Mouse (Mus musculus) layer of hippocampus, adult 11-12 months (tissue): Measurements from ENCODE around the gene Hist1h1c.
"Not testable (repeated sequence)": the region's sequence is repeated elsewhere in the genome, so short reads cannot be mapped to it uniquely, and the experiment has no call there.

Experiments used
- DNase-seq: peaks from one replicate; pipeline ENCODE4 v3.0.0; 2022; ENCODE audit warnings: low spot score

Hist1h1c gene

DNA sequence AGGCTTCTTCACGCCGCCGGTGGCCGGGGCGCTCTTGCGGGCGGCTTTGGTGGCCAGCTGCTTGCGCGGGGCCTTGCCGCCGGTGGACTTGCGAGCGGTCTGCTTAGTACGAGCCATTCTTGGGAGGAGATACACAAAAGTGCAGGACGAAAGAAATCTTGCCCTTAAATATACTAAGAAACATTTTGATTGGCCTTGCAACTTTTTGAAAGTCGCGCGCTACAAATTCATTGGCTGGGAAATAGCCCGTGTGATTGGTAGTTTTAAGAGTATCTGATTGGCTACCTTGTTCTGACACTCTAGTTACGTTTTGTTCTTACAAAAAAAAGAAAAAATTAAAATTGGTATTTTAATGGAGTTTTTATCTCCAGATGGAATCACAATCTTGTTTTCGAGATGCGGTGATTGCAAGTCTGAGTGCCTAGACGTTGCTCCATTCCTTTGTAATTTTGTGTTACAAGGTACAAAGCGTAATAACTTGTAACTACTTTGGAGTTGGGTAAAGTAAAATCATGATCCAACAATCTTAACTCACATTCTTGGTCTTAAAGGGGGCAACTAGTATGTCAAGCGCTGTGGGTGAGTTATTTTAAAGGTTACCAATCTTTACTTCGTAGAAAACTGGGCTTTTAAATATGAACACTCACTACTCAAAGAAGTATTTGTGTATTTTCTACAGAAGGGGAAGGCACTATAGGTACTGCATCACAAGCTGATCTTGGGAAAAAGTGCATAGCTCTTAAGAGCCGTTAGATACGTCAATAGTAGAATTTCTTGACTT, 7.0 kb downstream of the Hist1h1c start, which contains the start of gene Hist1h3c:
Gene Hist1h3c (minus strand): TSS at position 222 of the 781 bp plus-strand sequence.
- DNase-seq = peak; percentile 86

DNA sequence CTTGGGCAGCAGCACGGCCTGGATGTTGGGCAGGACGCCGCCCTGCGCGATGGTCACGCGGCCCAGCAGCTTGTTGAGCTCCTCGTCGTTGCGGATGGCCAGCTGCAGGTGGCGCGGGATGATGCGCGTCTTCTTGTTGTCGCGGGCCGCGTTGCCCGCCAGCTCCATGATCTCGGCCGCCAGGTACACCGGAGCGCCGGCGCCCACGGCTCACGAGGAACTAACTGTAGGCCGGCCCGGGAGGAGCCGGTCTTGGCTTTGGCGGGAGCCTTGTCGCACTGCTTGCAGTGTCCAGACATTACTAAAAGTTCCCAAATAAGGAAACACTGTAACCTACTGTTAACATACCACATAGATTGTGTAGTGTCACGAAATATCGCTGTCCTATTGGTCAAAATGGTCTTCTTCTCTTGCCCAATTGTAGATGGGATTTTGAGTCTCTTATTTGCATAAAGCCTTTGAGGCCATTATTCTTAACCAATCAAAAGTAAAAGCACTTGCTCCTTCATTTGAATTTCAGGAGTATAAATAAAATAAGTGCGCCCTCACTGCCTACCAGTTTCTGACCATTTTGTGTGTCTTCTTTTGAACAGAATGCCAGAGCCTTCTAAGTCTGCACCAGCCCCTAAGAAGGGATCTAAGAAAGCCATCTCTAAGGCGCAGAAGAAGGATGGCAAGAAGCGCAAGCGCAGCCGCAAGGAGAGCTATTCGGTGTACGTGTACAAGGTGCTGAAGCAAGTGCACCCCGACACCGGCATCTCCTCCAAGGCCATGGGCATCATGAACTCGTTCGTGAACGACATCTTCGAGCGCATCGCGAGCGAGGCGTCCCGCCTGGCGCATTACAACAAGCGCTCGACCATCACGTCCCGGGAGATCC, 7.8 kb downstream of the Hist1h1c start, which contains the start of gene Hist1h2bb:
Gene Hist1h2bb (plus strand): TSS at position 534 of the 880 bp plus-strand sequence.
- peak; percentile 71 for DNase-seq

DNA sequence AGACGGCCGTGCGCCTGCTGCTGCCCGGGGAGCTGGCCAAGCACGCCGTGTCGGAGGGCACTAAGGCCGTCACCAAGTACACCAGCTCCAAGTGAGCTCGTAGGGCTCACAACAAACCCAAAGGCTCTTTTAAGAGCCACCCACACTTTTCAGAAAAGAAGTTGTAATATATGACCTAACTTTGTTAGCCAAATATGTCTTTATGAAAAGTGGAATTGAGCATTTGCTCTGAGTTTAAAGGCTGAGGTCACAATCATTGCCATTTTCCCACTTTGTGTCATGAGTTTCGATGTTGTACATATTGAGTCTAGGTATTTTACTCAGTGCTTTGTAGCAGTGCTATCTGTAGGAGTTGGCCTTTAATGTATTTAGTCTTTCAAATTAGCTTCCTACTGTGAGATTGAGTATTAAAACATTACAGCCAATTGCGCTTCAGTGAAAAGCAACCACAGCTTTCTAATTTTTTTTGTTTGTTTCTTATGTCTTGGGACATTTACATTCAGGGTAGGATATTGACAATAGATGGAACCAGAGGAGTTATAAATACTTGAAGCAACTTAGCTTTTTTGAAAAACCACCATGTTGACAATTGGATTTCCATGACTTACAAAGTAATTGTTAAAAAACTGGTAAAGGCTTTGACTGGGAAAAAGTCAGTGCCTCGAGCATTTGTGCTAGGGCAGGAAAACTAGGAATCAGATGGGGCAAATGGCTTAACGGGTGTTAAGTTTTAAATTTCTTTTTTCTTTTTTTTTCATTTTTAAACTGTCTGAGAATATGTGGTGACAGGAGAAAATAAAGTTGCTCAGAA, 8.7 kb downstream of the Hist1h1c start:
- no peak for DNase-seq

DNA sequence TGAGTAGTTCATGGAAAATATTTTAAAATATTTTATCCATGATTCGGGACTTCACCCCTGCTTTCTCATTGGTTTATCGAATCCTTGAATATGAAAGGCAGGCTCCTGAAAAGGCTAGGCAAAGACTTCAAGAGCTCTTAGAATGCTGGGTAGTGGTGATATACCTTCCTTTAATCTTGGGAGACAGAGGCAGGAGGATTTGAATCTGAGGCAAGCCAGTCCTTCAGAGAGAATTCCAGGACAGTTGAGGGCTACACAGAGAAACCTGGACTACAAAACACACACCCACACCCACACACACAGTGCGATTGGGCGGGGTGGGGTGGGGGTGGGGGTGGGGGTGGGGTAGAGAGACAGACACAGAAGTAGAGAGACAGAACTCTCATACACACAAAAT, 9.3 kb downstream of the Hist1h1c start:
- DNase-seq = no peak

DNA sequence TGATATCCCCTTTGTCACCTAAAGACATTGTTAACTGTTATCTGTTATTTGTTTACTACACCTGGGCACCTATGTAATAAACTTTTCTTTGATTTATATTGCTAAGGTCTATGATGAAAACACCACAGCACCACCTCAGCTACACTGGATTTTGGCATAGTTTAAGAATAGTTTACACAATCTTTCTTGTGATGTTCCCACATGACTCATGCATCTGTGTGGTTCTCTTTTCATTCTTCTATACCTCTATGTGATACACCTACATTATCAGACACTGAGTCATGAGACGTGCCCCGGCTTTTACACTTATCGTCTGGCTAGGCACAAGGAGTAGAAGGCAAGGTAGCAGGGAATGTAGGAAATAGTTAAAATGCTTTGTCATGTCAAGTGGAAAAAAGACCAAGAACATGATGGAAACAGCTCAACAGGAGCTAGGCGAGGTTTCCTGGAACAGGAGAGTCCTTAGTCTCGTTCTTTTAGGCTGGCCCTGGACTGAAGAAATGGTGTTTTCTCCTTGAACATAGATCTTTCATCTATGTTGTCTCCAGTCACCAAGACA, 11.0 kb downstream of the Hist1h1c start:
- DNase-seq = no peak

DNA sequence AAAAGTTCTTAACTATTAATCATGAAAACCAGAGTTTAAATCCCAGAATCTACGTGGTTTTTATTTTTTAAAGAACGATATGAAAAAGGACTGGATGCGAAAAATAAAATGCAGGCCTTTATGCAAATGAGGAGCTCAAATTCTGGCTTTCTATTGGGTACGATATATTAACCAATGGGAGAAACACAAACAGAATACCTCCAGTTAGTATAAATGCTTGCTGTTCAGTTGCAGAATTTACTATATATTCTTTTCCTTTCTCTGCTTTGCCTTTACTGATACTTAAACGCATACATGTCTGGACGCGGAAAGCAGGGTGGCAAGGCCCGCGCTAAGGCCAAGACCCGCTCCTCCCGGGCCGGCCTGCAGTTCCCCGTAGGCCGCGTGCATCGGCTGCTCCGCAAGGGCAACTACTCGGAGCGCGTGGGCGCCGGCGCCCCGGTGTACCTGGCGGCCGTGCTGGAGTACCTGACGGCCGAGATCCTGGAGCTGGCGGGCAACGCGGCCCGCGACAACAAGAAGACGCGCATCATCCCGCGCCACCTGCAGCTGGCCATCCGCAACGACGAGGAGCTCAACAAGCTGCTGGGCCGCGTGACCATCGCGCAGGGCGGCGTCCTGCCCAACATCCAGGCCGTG, 12.3 kb downstream of the Hist1h1c start, which contains the start of gene Hist1h2ab:
Gene Hist1h2ab (plus strand): TSS at position 288 of the 639 bp plus-strand sequence.
- DNase-seq = not testable (repeated sequence)

DNA sequence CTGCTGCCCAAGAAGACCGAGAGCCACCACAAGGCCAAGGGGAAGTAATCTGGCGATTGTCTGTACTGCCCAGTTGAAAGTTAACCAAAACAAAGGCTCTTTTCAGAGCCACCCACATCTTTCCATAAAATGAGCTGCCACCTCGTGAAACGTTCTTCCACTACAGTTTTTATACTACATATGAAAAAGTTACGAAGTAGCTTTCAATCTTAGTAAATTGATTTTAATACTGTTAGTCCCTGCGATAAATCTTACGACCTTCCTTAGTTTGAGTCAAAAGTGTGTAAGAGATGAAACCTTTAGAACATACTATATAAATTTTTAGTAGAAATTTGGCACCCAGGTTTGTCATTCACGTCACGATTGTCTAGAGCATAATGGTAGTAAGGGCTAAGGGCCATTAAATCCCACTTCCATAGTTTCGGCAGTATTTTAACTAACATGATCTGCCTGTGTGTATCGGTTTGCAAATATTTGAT, 12.9 kb downstream of the Hist1h1c start:
- no peak for DNase-seq

DNA sequence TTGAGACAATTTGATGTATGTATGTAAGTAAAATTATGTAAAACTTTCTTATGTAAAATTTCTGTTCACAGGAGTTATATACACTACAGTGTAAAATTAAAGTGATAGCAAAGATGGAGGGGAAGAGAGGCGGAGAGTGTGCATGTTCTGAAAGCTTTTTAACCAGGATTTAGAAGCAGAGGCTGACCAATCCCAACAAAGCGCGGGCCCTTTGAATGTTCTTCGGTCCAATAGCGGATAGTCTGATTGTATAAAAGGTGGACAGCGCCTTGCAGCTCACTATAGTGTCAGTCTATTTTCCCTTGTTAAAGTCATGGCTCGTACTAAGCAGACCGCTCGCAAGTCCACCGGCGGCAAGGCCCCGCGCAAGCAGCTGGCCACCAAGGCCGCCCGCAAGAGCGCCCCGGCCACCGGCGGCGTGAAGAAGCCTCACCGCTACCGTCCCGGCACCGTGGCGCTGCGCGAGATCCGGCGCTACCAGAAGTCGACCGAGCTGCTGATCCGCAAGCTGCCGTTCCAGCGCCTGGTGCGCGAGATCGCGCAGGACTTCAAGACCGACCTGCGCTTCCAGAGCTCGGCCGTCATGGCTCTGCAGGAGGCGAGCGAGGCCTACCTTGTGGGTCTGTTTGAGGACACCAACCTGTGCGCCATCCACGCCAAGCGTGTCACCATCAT, 13.6 kb downstream of the Hist1h1c start, which contains the start of gene Hist1h3b:
Gene Hist1h3b (plus strand): TSS at position 201 of the 675 bp plus-strand sequence.
- DNase-seq = peak; percentile 95

DNA sequence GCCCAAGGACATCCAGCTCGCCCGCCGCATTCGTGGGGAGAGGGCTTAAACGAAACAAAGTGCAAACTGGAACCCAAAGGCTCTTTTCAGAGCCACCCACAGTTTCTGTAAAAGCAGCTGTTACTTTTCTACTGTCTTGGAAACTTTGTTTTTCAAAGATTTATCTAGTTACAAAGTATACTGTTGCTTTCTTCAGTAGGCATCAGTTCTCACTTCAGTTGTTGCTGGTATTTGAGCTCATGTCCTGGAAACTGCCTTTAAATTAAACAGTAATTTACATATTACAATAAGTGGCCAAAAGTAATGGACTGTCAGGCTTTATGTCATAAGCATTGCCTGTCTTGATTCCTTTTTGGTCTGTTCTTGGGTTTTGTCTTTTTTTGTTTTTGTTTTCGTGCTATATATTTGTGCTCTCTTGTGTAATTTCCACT, 14.1 kb downstream of the Hist1h1c start:
- DNase-seq = no peak

DNA sequence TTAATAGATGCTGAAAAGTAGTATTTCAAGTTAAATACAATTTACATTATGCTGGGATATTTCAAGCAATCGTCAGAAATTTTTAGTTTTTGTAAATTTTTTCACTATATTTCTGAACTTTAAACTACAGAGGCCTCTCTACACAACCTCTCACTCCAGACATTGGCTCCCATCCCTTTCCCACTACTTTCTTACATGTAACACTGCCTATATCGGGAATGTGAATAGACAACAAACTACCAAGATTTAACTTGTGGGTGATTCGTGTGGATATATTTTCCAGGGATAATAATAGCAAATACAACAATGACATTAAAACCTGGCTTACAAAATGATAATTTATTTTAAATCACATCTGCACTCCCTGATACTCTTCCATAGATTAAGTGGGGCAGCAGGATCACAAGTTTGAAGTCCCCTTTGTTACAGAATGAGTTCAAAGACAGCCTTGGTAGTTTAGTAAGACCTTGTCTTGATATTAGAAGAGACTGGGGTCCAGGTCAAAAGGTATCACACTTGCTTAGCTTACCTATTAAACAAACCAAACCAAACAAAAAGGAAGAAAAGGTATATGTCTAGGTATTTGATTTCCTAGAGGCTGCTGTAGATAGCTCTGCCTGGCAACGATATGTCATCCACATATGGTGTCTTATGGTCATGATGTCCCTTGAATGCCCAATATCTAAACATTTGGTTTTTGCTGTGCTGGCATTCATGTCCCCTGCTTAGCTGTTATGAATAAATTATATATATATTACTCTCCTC, 14.9 kb downstream of the Hist1h1c start:
- no peak for DNase-seq

DNA sequence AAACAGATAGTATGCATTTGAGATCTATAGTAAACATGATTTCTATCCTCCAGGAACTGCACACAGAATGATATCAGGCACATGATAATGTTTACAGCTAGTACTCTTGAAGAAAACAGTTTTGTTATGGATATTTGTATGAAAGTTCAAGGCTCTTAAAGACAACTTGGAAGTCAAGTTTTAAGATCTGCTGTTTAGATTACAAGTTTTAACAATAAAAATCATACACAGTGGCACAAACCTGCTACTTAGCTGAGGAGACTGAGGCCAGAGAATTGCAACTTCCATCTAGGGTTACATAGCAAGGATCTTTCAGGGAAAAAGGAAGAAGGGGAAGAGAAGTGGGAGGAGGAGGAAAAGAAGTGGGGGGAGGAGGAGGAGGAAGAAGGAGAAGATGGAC, 16.4 kb downstream of the Hist1h1c start:
- DNase-seq = no peak

DNA sequence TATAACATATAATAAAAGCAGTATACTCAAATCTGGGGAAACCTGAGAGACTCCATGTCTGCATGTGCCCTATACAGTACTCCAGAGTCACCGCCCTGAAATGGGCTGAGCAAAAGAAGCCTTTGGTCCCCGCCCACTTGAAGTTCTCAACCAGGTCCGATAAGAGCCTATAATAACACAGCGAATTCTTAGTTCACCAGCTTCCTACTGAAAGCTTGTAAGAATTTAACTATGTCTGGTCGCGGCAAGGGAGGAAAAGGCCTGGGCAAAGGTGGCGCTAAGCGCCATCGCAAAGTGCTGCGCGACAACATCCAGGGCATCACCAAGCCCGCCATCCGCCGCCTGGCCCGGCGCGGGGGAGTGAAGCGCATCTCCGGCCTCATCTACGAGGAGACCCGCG, 18.2 kb downstream of the Hist1h1c start, which contains the start of gene Hist1h4b:
Gene Hist1h4b (plus strand): TSS at position 224 of the 400 bp plus-strand sequence.
- DNase-seq = peak; percentile 92

DNA sequence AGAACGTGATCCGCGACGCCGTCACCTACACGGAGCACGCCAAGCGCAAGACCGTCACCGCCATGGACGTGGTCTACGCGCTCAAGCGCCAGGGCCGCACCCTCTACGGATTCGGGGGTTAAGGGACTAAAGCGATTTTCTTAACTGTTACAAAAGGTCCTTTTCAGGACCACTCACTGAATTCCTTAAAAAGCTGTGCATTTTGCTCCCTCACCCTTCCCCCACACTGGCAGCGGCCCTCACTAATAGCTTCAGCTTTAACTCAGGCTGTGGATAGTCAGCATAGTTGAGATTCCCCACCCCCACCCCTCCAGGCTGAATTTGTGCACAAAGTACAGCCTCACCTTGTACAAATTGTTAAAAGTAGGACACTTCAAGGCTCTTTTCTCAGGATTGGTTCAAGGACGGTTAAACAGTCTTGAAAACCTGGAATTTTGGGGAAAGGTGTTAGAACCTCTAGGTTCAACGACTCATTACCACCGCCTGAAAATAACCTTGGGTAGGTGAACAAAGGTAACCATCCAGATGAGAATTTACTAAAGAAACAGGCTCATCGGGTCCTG, 18.7 kb downstream of the Hist1h1c start:
- no peak for DNase-seq

DNA sequence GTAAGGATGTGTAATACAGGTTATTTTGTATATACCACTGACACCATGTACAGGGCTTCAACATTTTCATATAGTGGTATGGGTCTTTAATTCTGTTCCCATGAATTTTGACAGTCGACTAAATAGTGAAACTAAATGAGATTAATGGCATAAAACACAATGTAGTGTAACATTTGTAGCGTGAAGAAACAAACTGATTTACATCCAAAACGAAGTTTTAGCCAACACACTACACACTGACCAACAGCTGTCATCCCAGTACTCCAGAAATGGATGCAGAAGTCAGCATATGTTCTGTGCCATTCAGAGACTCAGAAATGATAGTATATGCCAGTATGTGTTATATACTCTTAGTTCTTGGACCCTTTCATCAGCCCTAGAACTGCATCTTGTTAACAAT, 19.3 kb downstream of the Hist1h1c start:
- DNase-seq = no peak

DNA sequence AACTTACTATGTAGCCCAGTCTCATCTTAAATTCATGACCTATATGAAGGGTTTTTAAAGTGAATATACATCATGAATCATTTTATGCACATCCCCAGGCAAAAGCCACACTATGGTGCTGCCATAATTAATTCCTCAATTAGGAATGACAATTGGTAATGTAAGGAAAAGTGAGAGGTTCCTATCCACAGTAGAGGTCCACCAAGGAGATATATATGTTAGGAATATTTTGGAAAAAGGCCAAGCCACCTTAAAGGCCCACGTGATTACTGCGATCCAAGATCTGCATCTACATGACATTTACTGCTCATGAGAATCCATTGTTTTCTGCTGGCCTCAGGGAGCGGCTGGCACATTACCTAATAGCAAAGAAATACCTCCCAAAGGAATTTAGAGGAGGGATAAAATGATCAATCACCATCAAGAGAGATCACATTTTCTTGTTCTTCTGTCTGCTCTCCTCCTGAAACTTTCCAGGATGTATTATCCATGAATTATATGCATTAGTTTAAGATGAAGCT, 20.7 kb downstream of the Hist1h1c start:
- no peak for DNase-seq

DNA sequence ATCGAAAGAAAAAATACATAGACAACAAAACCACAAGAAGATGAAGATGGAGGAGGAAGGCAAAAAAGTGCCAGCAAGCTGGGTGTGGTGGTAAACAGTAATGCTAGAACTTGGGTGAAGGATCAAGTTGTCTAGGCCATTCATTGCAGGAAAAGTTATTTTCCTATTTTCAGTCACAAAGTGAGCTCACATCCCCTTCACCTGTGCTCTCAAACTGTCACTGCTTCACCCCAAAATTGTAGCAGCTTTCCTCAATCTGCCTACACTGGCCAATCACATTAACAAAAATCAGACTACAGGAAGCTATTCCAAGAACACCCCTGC, 21.3 kb downstream of the Hist1h1c start:
- DNase-seq = no peak

DNA sequence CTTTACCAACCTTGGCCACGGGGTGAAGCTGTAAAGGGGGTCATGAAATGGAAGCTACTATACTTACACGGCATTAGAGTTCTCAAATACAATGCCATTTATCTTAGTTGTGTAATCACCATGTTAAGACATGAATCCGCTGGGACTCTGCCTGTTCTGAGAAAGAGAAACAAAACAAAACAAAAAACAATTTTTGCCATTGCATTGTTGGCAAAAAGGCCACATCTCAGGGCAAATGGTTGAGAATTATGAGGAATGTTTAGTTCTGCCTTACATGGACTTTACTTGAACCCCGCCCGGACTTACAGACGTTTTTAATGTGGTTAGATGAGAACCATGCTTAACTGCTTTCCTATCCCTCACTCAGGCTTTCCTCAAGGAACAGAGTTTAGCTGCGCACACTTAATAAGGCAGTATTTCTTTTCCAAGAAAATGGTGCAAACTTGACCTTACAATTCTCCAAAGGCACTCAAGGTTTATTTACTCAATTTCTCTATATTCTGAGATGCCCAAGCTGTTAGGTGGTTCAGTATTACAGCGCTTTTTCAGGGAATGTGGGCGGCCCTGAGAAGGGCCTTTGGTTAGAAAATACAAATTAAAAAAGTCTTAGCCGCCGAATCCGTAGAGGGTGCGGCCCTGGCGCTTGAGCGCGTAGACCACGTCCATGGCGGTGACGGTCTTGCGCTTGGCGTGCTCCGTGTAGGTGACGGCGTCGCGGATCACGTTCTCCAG, 21.8 kb downstream of the Hist1h1c start:
- DNase-seq = no peak
